Mouse (Mus musculus) neural tube, embryonic 15.5 days (tissue): Measurements from ENCODE around the gene Tmsb15a. TPM values are rescaled to one million over a fixed set of nuclear protein-coding genes. Genes with fewer than 3 reads are reported as not detected.

Experiments used
- ATAC-seq: fragments of 200-750 bp; cut with Nextera tagmentation; 2 replicates; pipeline ENCODE4 v1.8.0; 2017; ENCODE audit warnings: mild to moderate bottlenecking, moderate TSS enrichment, moderate library complexity; ENCODE audit not compliant: low FRiP score
- H3K27ac ChIP-seq: fragments of 300-500 bp; sonication (generic); replicated peaks from 2 replicates; pipeline ENCODE4 v1.5.1; 2015; ENCODE audit warnings: mild to moderate bottlenecking, inconsistent platforms
- H3K27me3 ChIP-seq: fragments of 300-500 bp; sonication (generic); replicated peaks from 2 replicates; pipeline ENCODE4 v1.6.1; 2015; ENCODE audit warnings: inconsistent platforms
- H3K36me3 ChIP-seq: fragments of 300-500 bp; sonication (generic); 2 replicates; pipeline ENCODE4 v1.6.1; 2015; ENCODE audit warnings: inconsistent platforms
- H3K4me1 ChIP-seq: fragments of 300-500 bp; sonication (generic); 2 replicates; pipeline ENCODE4 v1.6.1; 2015; ENCODE audit warnings: inconsistent platforms
- H3K4me2 ChIP-seq: fragments of 300-500 bp; sonication (generic); 2 replicates; pipeline ENCODE4 v1.6.1; 2015; ENCODE audit warnings: inconsistent platforms, mild to moderate bottlenecking, moderate library complexity
- H3K4me3 ChIP-seq: fragments of 300-500 bp; sonication (generic); replicated peaks from 2 replicates; pipeline ENCODE4 v1.5.1; 2015; ENCODE audit warnings: mild to moderate bottlenecking, inconsistent platforms
- H3K9ac ChIP-seq: fragments of 300-500 bp; sonication (generic); replicated peaks from 2 replicates; pipeline ENCODE4 v1.6.1; 2015; ENCODE audit warnings: mild to moderate bottlenecking, inconsistent platforms
- H3K9me3 ChIP-seq: fragments of 300-500 bp; sonication (generic); replicated peaks from 2 replicates; pipeline ENCODE4 v1.6.1; 2016; ENCODE audit warnings: inconsistent platforms
- WGBS: fragments of 180-500 bp; shearing (Covaris S2); methylation state at CpG from one replicate; pipeline ENCODE4 v1.1.7; 2015; ENCODE audit warnings: mixed read lengths; 5-methylcytosine and 5-hydroxymethylcytosine counted together
- microRNA-seq: library from miRNA; unstranded; fragments of <30 nt; microRNA quantifications from one replicate; pipeline ENCODE4, GENCODE M21; 2017
- polyA plus RNA-seq: library from polyadenylated mRNA; unstranded; fragments of >200 nt; fragmentation: Nextera tagmentation; extraction: Ambion mirVana; gene quantifications from 2 replicates; pipeline ENCODE4 v1.2.1, GENCODE M21; 2015

Gene Tmsb15a
- polyA plus RNA-seq, 1 experiment from 2014 or later, result not detected

DNA sequence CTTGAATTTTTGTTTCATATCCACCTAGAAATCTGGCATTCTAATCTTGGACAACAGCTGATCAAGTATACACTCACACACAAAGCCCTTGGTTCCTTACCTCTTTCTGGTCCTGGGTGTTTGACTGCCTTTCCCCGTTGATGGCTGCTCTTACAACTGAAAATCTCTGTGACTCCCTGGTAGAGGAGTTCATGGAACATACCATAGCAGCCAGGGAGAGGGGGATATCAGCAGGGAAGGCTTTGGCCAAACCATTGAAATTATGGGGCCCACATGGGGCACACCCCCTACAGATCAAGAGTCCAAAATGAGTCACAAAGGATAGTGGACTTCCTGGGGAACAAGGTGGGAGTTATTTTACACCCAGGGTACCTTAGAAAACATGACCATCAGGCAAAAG is 31.4 kb downstream of the Tmsb15a start, which contains the start of gene Tcp11x2:
TSS of gene Tcp11x2 (minus strand) at position 158 of the 400 bp plus-strand sequence.
- Histone ChIP-seq H3K4me3 (no peak within 1 kb of the TSS), H3K4me2 (no peak within 1 kb of the TSS), H3K9ac (no peak within 1 kb of the TSS), H3K27me3 (no peaks in the 10 kb centered on the region), H3K27ac (no peak within 1 kb of the TSS), H3K4me1 (no peaks in the 10 kb centered on the region), H3K9me3 (no peaks in the 10 kb centered on the region), H3K36me3 (no peaks in the 10 kb centered on the region)
- ATAC-seq, result no peak
- WGBS, result 55% methylated on average over 1 of the region's 1 CpGs

- H3K9me3 ChIP-seq, result no peaks in the 10 kb centered on the region
Measured at GRCm38 (mm10) chrX:135687802-135688201, 37.3 kb downstream of the Tmsb15a start.

DNA sequence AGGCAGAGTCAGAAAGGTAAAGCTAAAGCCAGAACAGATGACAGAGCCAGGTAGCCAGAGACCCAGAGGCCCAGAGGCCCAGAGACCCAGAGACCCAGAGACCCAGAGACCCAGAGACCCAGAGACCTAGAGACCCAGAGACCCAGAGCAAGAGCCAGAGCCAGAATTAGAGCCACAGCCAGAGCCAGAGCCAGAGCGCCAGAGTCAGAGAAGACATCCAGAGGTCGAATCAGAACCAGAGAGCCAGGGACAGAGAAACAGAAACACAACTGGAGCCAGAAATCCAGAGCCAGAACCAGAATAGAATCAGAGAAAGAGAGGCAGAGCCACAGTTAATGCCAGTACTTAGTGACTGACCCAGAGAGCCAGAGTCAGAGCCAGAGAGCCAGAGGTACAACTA is 43.2 kb downstream of the Tmsb15a start:
- no peak overlapping the region for H3K9ac ChIP-seq
- H3K27me3 ChIP-seq, result no peaks in the 10 kb centered on the region; the same call in 1 of the 2 replicates
- H3K9me3 ChIP-seq, result no peaks in the 10 kb centered on the region
- ATAC-seq, result no peak
- no peak overlapping the region for H3K27ac ChIP-seq
- H3K36me3 ChIP-seq, result no peaks in the 10 kb centered on the region
- 76% methylated on average over 2 of the region's 2 CpGs for WGBS
- H3K4me1 ChIP-seq, result no peaks in the 10 kb centered on the region
- no peak overlapping the region for H3K4me2 ChIP-seq
- no peak overlapping the region for H3K4me3 ChIP-seq

More at GRCm38 (mm10) chrX:135687802-135688201, 37.3 kb downstream of the Tmsb15a start:
- Histone ChIP-seq H3K27me3 (no peaks in the 10 kb centered on the region; the same call in 1 of the 2 replicates), H3K27ac (no peak overlapping the region), H3K36me3 (no peaks in the 10 kb centered on the region), H3K9ac (no peak overlapping the region), H3K4me1 (no peaks in the 10 kb centered on the region), H3K4me2 (no peak overlapping the region), H3K4me3 (no peak overlapping the region)
- 65% methylated on average over 3 of the region's 3 CpGs for WGBS
- ATAC-seq, result no peak

Small RNAs within 50 kb of the gene (microRNA-seq; reads per million reads assigned to microRNA genes)
- not detected for gene Mir7646

Other genes starting within 250 kb of the Tmsb15a start
- not detected in 2 replicates for gene AV320801, start 230.7 kb downstream of the Tmsb15a start, polyA plus RNA-seq
- gene Nxf7, start 126.5 kb downstream of the Tmsb15a start, polyA plus RNA-seq, result 0.14 TPM in 1 of 2 replicates, not detected in the other
- not detected in 2 replicates for gene Prame, start 97.6 kb downstream of the Tmsb15a start, polyA plus RNA-seq
- gene Tcp11x2, start 31.5 kb downstream of the Tmsb15a start, polyA plus RNA-seq, result not detected in 2 replicates
- gene Armcx5, start 17.5 kb upstream of the Tmsb15a start, polyA plus RNA-seq, result 11.4 and 11.8 TPM in 2 replicates
- gene Gprasp1, start 17.5 kb upstream of the Tmsb15a start, polyA plus RNA-seq, result 198 and 222 TPM in 2 replicates
- gene Bhlhb9, start 72.3 kb upstream of the Tmsb15a start, polyA plus RNA-seq, result 105 and 116 TPM in 2 replicates
- gene Gprasp2, start 113.8 kb upstream of the Tmsb15a start, polyA plus RNA-seq, result 195 and 230 TPM in 2 replicates